Mouse (Mus musculus) E14TG2a.4 (cell line): ENCODE results near the gene Fat3.
A peak's percentile ranks its signal among the peaks of the same experiment; 100 is the strongest.

ENCODE experiments used
- H3K27me3 ChIP-seq: 2 replicates; pipeline ENCODE4 v1.6.1; 2014; ENCODE audit warnings: low read length, control low read depth; ENCODE audit not compliant: insufficient read depth
- H3K36me3 ChIP-seq: 2 replicates; pipeline ENCODE4 v1.6.1; 2014; ENCODE audit warnings: low read length, control low read depth; ENCODE audit not compliant: insufficient read depth
- H3K4me1 ChIP-seq: replicated peaks from 2 replicates; pipeline ENCODE4 v1.6.1; 2014; ENCODE audit warnings: low read depth, low read length, control low read depth
- H3K4me3 ChIP-seq: replicated peaks from 2 replicates; pipeline ENCODE4 v1.5.1; 2014; ENCODE audit warnings: mild to moderate bottlenecking, low read length
- H3K9me3 ChIP-seq: 2 replicates; pipeline ENCODE4 v1.6.1; 2014; ENCODE audit warnings: low read length, control low read depth
- CTCF ChIP-seq: conservative IDR thresholded peaks from 2 replicates; pipeline ENCODE4 v1.5.1; 2014; ENCODE audit warnings: low read length
- NANOG ChIP-seq: IDR thresholded peaks from 2 replicates; pipeline ENCODE4 v1.6.1; 2014; ENCODE audit warnings: borderline replicate concordance, low read length, mixed read lengths
- POU5F1 ChIP-seq: IDR thresholded peaks from 2 replicates; pipeline ENCODE4 v1.6.1; 2014; ENCODE audit warnings: low read length, borderline replicate concordance

Fat3 gene

GRCm38 (mm10) chr9:16501186-16501711, at the start of gene Fat3:
TSS of gene Fat3 (minus strand) at chr9:16501285.
- TF ChIP-seq NANOG (no peak), CTCF (no peak), POU5F1 (no peak)
- Histone ChIP-seq H3K27me3 (peaks cover 75% of the 10 kb centered on the region), H3K36me3 (no peaks in the 10 kb centered on the region), H3K4me3 (peak within 1 kb of the TSS; percentile 76), H3K9me3 (no peaks in the 10 kb centered on the region; the same call in 1 of the 2 replicates), H3K4me1 (peaks cover 40% of the 10 kb centered on the region)

DNA sequence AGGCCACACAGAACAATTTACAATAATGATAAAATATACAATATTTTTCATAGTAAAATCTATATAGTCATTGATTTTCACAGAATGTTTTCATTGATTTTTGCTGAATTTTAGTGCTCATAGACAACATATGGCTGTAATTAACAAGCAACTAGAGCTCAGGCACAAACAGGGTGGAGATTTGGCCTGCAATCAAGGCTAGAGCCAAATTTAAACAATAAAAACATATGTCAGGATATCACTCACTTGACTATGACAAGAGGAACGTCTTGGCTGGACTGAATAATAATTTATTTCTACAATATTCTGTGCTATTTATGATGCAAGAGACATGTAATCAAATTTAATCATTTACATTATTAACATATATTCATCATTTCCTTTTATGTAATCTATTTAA, 31.8 kb upstream of the Fat3 start:
- Histone ChIP-seq H3K9me3 (no peaks in the 10 kb centered on the region), H3K27me3 (no peaks in the 10 kb centered on the region), H3K4me1 (no peaks in the 10 kb centered on the region), H3K36me3 (no peaks in the 10 kb centered on the region), H3K4me3 (no peak overlapping the region)
- no peak for TF ChIP-seq NANOG
- no peak for TF ChIP-seq CTCF
- TF ChIP-seq POU5F1: no peak

GRCm38 (mm10) chr9:16517543-16517942, 16.5 kb upstream of the Fat3 start:
- Histone ChIP-seq H3K27me3 (no peaks in the 10 kb centered on the region), H3K4me3 (no peak overlapping the region), H3K9me3 (no peaks in the 10 kb centered on the region), H3K4me1 (no peaks in the 10 kb centered on the region), H3K36me3 (no peaks in the 10 kb centered on the region)
- TF ChIP-seq POU5F1 (no peak), CTCF (no peak), NANOG (no peak; the same call in 1 of the 2 replicates)

DNA sequence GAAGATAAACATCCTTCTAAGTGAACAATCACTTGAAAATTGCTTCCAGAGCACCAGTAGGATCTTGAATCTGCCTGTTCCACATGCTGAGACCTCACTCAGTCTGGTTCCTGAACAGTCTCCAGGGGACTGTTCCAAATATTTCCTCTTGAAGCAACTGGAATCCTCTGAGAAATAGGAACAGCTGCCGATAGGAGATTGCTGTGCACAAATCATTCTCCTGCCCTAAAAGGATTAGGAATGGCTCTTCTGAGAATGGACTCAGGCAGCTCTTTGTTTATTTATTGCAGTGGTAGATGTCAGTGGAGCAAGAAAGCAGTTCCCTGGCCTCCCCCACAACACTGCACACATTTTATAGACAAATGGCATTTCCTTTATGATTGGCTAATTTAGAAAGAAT, 10.9 kb upstream of the Fat3 start:
- no peaks in the 10 kb centered on the region for H3K27me3 ChIP-seq
- H3K4me1 ChIP-seq: no peaks in the 10 kb centered on the region
- no peak overlapping the region for H3K4me3 ChIP-seq
- H3K36me3 ChIP-seq: no peaks in the 10 kb centered on the region
- H3K9me3 ChIP-seq: no peaks in the 10 kb centered on the region
- TF ChIP-seq CTCF: no peak
- no peak for TF ChIP-seq NANOG
- TF ChIP-seq POU5F1: no peak

DNA sequence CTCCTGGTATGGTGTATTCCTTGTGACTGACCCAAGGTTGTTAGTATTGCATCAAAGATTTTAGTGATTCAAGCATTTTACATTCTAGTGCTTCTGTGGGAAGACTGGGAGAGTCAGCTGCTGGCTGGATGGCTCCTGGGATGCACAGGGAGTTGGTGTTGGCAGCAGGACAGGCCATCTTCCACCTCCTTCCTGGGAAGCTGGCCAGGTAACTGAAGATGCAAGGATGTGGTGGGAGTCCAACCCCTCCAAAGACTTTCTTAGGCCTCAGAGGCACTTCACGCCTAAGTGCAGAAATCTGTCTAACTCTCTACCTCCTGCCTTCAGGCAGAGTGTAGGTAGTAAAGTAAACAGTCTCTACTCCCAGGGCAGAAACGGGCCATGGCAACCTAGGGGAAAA, 2.7 kb upstream of the Fat3 start:
- H3K4me1 ChIP-seq: peaks cover 39% of the 10 kb centered on the region
- no peak overlapping the region for H3K4me3 ChIP-seq
- peaks cover 61% of the 10 kb centered on the region for H3K27me3 ChIP-seq
- H3K9me3 ChIP-seq: no peaks in the 10 kb centered on the region; the same call in 1 of the 2 replicates
- no peaks in the 10 kb centered on the region for H3K36me3 ChIP-seq
- TF ChIP-seq NANOG: no peak
- TF ChIP-seq POU5F1: no peak
- no peak for TF ChIP-seq CTCF

DNA sequence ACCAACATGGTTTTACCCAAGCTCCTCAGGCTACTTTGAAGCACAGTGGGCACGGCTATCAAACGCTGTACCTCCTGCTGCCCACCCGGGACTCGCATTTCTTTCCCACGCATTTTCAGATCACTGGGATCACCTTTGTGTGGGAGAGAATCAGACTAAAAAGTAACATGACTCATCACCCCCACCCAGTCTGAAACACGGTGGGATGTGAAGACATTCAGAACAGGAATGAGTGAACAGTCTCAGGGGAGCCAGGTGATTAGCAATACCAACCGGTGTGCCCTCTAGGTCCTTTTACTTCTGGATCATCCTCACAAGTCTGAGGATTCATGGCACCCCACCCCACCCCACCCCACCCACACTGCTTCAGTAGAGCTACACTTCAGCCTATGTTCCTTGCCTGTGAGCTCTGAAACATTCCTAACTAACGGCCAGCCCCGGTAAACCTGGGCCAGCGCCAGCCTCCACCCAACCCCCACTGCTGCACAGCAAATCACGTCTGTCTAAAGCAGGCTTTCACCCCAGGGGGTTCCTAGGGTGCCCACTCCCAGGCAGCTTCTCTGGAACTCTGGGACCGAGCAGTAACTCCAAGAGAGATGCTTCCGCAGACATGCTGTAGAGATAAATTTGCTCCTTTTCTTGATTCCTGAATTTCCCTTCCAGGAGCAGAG, 1.7 kb upstream of the Fat3 start:
- Histone ChIP-seq H3K4me1 (peaks cover 40% of the 10 kb centered on the region), H3K27me3 (peaks cover 71% of the 10 kb centered on the region), H3K36me3 (no peaks in the 10 kb centered on the region), H3K4me3 (peak overlapping the region; percentile 76), H3K9me3 (no peaks in the 10 kb centered on the region; the same call in 1 of the 2 replicates)
- no peak for TF ChIP-seq NANOG
- no peak for TF ChIP-seq POU5F1
- no peak for TF ChIP-seq CTCF

GRCm38 (mm10) chr9:16501990-16502672, 1.0 kb upstream of the Fat3 start:
- Histone ChIP-seq H3K9me3 (no peaks in the 10 kb centered on the region; the same call in 1 of the 2 replicates), H3K27me3 (peaks cover 77% of the 10 kb centered on the region), H3K4me3 (peak overlapping the region; percentile 76), H3K36me3 (no peaks in the 10 kb centered on the region), H3K4me1 (peaks cover 40% of the 10 kb centered on the region)
- TF ChIP-seq NANOG (no peak), POU5F1 (no peak), CTCF (no peak)

GRCm38 (mm10) chr9:16500382-16501185, 501 bp downstream of the Fat3 start:
- no peak for TF ChIP-seq POU5F1
- no peak for TF ChIP-seq NANOG
- no peak for TF ChIP-seq CTCF
- Histone ChIP-seq H3K36me3 (no peaks in the 10 kb centered on the region), H3K9me3 (no peaks in the 10 kb centered on the region; the same call in 1 of the 2 replicates), H3K27me3 (peaks cover 74% of the 10 kb centered on the region), H3K4me1 (peaks cover 40% of the 10 kb centered on the region), H3K4me3 (peak overlapping the region; percentile 76)
